21 mouse cellular contexts compared by ENCODE assay signal in the genomic region with DNA sequence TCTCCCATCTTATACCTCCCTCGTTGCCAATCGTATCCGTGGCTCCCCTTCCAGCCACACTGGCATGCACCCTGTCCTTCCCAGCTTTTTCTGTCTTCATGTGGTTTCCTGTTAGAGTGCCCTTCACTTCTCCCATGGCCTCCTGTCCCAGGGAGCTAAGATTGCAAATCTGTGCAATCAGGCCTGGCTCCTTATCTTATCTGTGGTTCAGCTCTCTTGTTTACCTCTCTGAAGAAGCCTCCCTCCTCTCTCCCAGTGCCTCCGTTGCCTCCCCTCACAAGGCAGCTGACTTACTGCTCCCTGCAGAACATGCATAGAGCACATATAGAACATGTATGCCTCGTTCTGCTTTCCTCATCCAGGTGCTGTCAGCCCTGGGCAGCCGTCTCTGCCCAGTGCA. TPM values are rescaled to one million over a fixed set of nuclear protein-coding genes. Genes with fewer than 3 reads are reported as not detected.
DNase-seq lines count a peak whose midpoint lies in the region; ATAC-seq and TF ChIP-seq lines count a peak whose summit lies in the region.
"Had no signal": no experiment of that assay in that cellular context is flagged by ENCODE, and none has a peak within 500 bp of the region (broad histone marks: within the 10 kb centered on the region; RNA-seq: fewer than 3 reads in every experiment).

No protein-coding gene starts in this region.

- no peaks in the 10 kb centered on the region for H3K9me3 ChIP-seq in heart, embryonic 13.5 days
- H3K9me3 ChIP-seq in liver, embryonic 14.5 days (ENCODE audit: control insufficient read depth, low read length) = no peaks in the 10 kb centered on the region
- H3K9me3 ChIP-seq: forebrain, embryonic 15.5 days; hindbrain, embryonic 15.5 days; midbrain, embryonic 10.5 days; neural tube, embryonic 13.5 days had no signal

- no peak for TF ChIP-seq EP300 in liver, embryonic 14.5 days (IDR thresholded peaks at IDR 0.05; ENCODE audit: low read depth)

- H3K27ac ChIP-seq in heart, embryonic 13.5 days (replicated peaks) = 0 out of 2 replicates have a peak overlapping the region, but pooled peaks have one; percentile 32
- H3K27ac ChIP-seq in liver, embryonic 14.5 days = no peak overlapping the region
- H3K27ac ChIP-seq in testis, adult 2 months (ENCODE audit: control insufficient read depth, insufficient read depth, low read depth, low read length) = peak overlapping the region; percentile 24; the same call in 1 of the 2 replicates
- H3K27ac ChIP-seq: forebrain, embryonic 15.5 days; hindbrain, embryonic 15.5 days; left cerebral cortex, adult 2 months; midbrain, embryonic 10.5 days; neural tube, embryonic 13.5 days had no signal

- no peak for TF ChIP-seq CTCF in liver, embryonic 14.5 days (IDR thresholded peaks at IDR 0.05; ENCODE audit: low read depth)
- TF ChIP-seq CTCF in testis, adult 2 months (IDR thresholded peaks at IDR 0.05; ENCODE audit: control insufficient read depth, insufficient read depth, insufficient replicate concordance, low read depth, low read length) = no peak

- no peak for DNase-seq in heart, postnatal 36 days
- no peak for DNase-seq in liver, embryonic 14.5 days (ENCODE audit: low read depth in 3 of 3, low spot score in 3 of 3)
- DNase-seq in liver = no peak
- DNase-seq in testis, postnatal 14 days (ENCODE audit: low spot score) = no peak
- peak; percentile 86 for DNase-seq in yolk sac, embryonic 10.5 days (ENCODE audit: low spot score)
- no peak for DNase-seq in thymus, postnatal 0 days (ENCODE audit: low spot score)
- DNase-seq: cerebellum, adult 11-12 months; cerebellum, postnatal 25 days; heart, adult 18-20 months; kidney, adult 18-20 months; kidney, postnatal 14 days; thymus, postnatal 25 days had no signal

- WGBS in heart, embryonic 13.5 days = 16% methylated on average over 6 of the region's 6 CpGs
- WGBS in liver, embryonic 14.5 days (ENCODE audit: insufficient replicate concordance) = 50% methylated on average over 6 of the region's 6 CpGs

- H3K4me1 ChIP-seq in heart, embryonic 13.5 days = peaks cover 62% of the 10 kb centered on the region
- peaks cover 0 to 16% of the 10 kb centered on the region in 2 experiments; a peak in 2 of 4 replicates for H3K4me1 ChIP-seq in liver, embryonic 14.5 days (replicated peaks; ENCODE audit: control insufficient read depth in 2 of 2, insufficient read depth in 2 of 2, low read length in 1 of 2)
- H3K4me1 ChIP-seq in testis, adult 2 months (ENCODE audit: control insufficient read depth, insufficient read depth, low read length) = peaks cover 2% of the 10 kb centered on the region; the same call in 1 of the 2 replicates

- peak overlapping the region; percentile 13; the same call in 1 of the 2 replicates for H3K4me2 ChIP-seq in heart, embryonic 13.5 days
- no peak overlapping the region for H3K4me2 ChIP-seq in liver, embryonic 14.5 days (ENCODE audit: low read depth)
- H3K4me2 ChIP-seq: forebrain, embryonic 15.5 days; hindbrain, embryonic 15.5 days; neural tube, embryonic 13.5 days had no signal

- ATAC-seq in heart, embryonic 13.5 days (ENCODE audit: extremely low read depth, insufficient number of reproducible peaks, low FRiP score, low TSS enrichment) = no peak
- ATAC-seq in liver, embryonic 14.5 days (ENCODE audit: insufficient read depth) = peak; percentile 21; the same call in 1 of the 2 replicates
- ATAC-seq: activated CD4-positive, CD25-positive, alpha-beta regulatory T cell, adult 4 months; forebrain, embryonic 15.5 days; Patski had no signal

- intact Hi-C loops in heart, postnatal 36 days (cut with DNase I) = no loop called here

- no peak for TF ChIP-seq POLR2A in testis, adult 2 months (IDR thresholded peaks at IDR 0.05; ENCODE audit: control insufficient read depth, low read depth, low read length)

- H3K27me3 ChIP-seq in heart, embryonic 13.5 days (replicated peaks) = no peaks in the 10 kb centered on the region
- no peaks in the 10 kb centered on the region for H3K27me3 ChIP-seq in liver, embryonic 14.5 days (ENCODE audit: control insufficient read depth, insufficient read depth, low read length)
- H3K27me3 ChIP-seq in testis, adult 2 months (ENCODE audit: control insufficient read depth, insufficient read depth, low read length) = no peaks in the 10 kb centered on the region
- H3K27me3 ChIP-seq: forebrain, embryonic 15.5 days; hindbrain, embryonic 15.5 days; neural tube, embryonic 13.5 days; Patski had no signal

- peak overlapping the region; percentile 56 for H3K9ac ChIP-seq in heart, embryonic 13.5 days
- no peak overlapping the region for H3K9ac ChIP-seq in liver, embryonic 14.5 days (replicated peaks)
- H3K9ac ChIP-seq: forebrain, embryonic 15.5 days; hindbrain, embryonic 15.5 days; neural tube, embryonic 13.5 days had no signal

- H3K36me3 ChIP-seq in heart, embryonic 13.5 days = peaks cover 46% of the 10 kb centered on the region
- H3K36me3 ChIP-seq in liver, embryonic 14.5 days (replicated peaks; ENCODE audit: control insufficient read depth, insufficient read depth, low read depth) = peaks cover 42% of the 10 kb centered on the region
- H3K36me3 ChIP-seq in testis, adult 2 months (ENCODE audit: control insufficient read depth, insufficient read depth, low read length) = no peaks in the 10 kb centered on the region
- H3K36me3 ChIP-seq: forebrain, embryonic 15.5 days; hindbrain, embryonic 15.5 days had no signal

- H3K4me3 ChIP-seq in heart, embryonic 13.5 days = no peak overlapping the region
- H3K4me3 ChIP-seq in liver, embryonic 14.5 days (ENCODE audit: insufficient read depth in 1 of 2, low read depth in 2 of 2, low read length in 2 of 2) = no peak overlapping the region
- no peak overlapping the region for H3K4me3 ChIP-seq in testis, adult 2 months (ENCODE audit: control insufficient read depth, low read depth, low read length)
- H3K4me3 ChIP-seq: forebrain, embryonic 15.5 days; hindbrain, embryonic 15.5 days; left cerebral cortex, adult 2 months; midbrain, embryonic 10.5 days; neural tube, embryonic 13.5 days had no signal

RNA-seq across cellular contexts. Expression of a gene that starts 9.6 kb away (rescaled TPM):
- 56.7 and 56.9 TPM in 2 replicates for polyA plus RNA-seq in heart, embryonic 13.5 days (2015; fragmentation: Nextera tagmentation; extraction: Ambion mirVana)
- 1 to 10 TPM; 1.0 to 1.5 TPM for total RNA-seq in heart, postnatal 36 days (2021)
- 11.6 and 12.4 TPM in 2 replicates for polyA plus RNA-seq in liver, embryonic 14.5 days (2012; rRNA removed)
- 11.2 and 13.7 TPM in 2 replicates for polyA plus RNA-seq in liver, embryonic 14.5 days (2014; fragmentation: Nextera tagmentation; extraction: Ambion mirVana)
- 7.8 and 8.8 TPM in 2 replicates for polyA plus RNA-seq in testis, adult 2 months (2012; rRNA removed)
- polyA plus RNA-seq in thymus, postnatal 0 days (2015; fragmentation: Nextera tagmentation; extraction: Ambion mirVana) = 18.7 and 19.8 TPM in 2 replicates

RNA-seq across cellular contexts. Expression of a gene that starts 17.1 kb away (rescaled TPM):
- 10.6 and 11.8 TPM in 2 replicates for polyA plus RNA-seq in heart, embryonic 13.5 days (2015; fragmentation: Nextera tagmentation; extraction: Ambion mirVana)
- total RNA-seq in heart, postnatal 36 days (2021) = 10 to 100 TPM; 16.9 to 18.4 TPM
- polyA plus RNA-seq in liver, embryonic 14.5 days (2012; rRNA removed) = 4.4 and 4.6 TPM in 2 replicates
- polyA plus RNA-seq in liver, embryonic 14.5 days (2014; fragmentation: Nextera tagmentation; extraction: Ambion mirVana) = 3.2 and 3.9 TPM in 2 replicates
- polyA plus RNA-seq in testis, adult 2 months (2012; rRNA removed) = 18.1 and 18.9 TPM in 2 replicates
- 9.3 and 11.1 TPM in 2 replicates for polyA plus RNA-seq in thymus, postnatal 0 days (2015; fragmentation: Nextera tagmentation; extraction: Ambion mirVana)
